Mouse (Mus musculus) forebrain, embryonic 11.5 days (tissue): ENCODE measurements at regions not wholly inside any gene's neighbourhood (a gene's known extent, or its start where the extent isn't known, plus 50 kb on each side); places are given as distances from the start of the nearest gene placed in this dataset. TPM values are rescaled to one million over a fixed set of nuclear protein-coding genes. Genes with fewer than 3 reads are reported as not detected.

Source experiments
- ATAC-seq: fragments of 200-750 bp; cut with Nextera tagmentation; replicated peaks from 2 replicates; pipeline ENCODE4 v1.8.0; 2017; ENCODE audit warnings: moderate TSS enrichment; ENCODE audit not compliant: low FRiP score
- DNase-seq: peaks from one replicate; pipeline ENCODE4 v3.0.0-alpha.2; 2017; ENCODE audit warnings: low spot score
- H3K27ac ChIP-seq: fragments of 300-500 bp; sonication (generic); 2 replicates; pipeline ENCODE4 v1.5.1; 2014; ENCODE audit warnings: low read depth, low read length
- H3K27me3 ChIP-seq: fragments of 300-500 bp; sonication (generic); 2 replicates; pipeline ENCODE4 v1.6.1; 2014; ENCODE audit warnings: mild to moderate bottlenecking, low read length, mixed read lengths; ENCODE audit not compliant: control insufficient read depth, insufficient read depth
- H3K36me3 ChIP-seq: fragments of 300-500 bp; sonication (generic); 2 replicates; pipeline ENCODE4 v1.6.1; 2014; ENCODE audit warnings: mild to moderate bottlenecking, low read length, moderate library complexity, mixed read lengths; ENCODE audit not compliant: control insufficient read depth, insufficient read depth
- H3K4me1 ChIP-seq: fragments of 300-500 bp; sonication (generic); replicated peaks from 2 replicates; pipeline ENCODE4 v1.6.1; 2014; ENCODE audit warnings: low read length, mixed read lengths; ENCODE audit not compliant: control insufficient read depth, insufficient read depth
- H3K4me2 ChIP-seq: fragments of 300-500 bp; sonication (generic); 2 replicates; pipeline ENCODE4 v1.6.1; 2014; ENCODE audit warnings: low read depth, mild to moderate bottlenecking, low read length, moderate library complexity, mixed read lengths; ENCODE audit not compliant: severe bottlenecking
- H3K4me3 ChIP-seq: fragments of 300-500 bp; sonication (generic); 2 replicates; pipeline ENCODE4 v1.5.1; 2014; ENCODE audit warnings: low read depth, low read length
- H3K9ac ChIP-seq: fragments of 300-500 bp; sonication (generic); 2 replicates; pipeline ENCODE4 v1.6.1; 2014; ENCODE audit warnings: low read length
- H3K9me3 ChIP-seq: fragments of 300-500 bp; sonication (generic); 2 replicates; pipeline ENCODE4 v1.6.1; 2016; ENCODE audit warnings: low read length, mixed read lengths; ENCODE audit not compliant: control insufficient read depth
- WGBS: fragments of 180-500 bp; shearing (Covaris S2); extraction: QIAGEN DNeasy Blood & Tissue Kit; methylation state at CpG from one replicate; pipeline ENCODE4 v1.1.7; 2014; 5-methylcytosine and 5-hydroxymethylcytosine counted together
- microRNA counts: library from miRNA; unstranded; fragments of <30 nt; microRNA quantifications from one replicate; lab custom pipeline; 2015
- microRNA-seq: library from miRNA; unstranded; fragments of <30 nt; microRNA quantifications from one replicate; pipeline ENCODE4, GENCODE M21; 2016; ENCODE audit not compliant: insufficient number of aligned reads

DNA sequence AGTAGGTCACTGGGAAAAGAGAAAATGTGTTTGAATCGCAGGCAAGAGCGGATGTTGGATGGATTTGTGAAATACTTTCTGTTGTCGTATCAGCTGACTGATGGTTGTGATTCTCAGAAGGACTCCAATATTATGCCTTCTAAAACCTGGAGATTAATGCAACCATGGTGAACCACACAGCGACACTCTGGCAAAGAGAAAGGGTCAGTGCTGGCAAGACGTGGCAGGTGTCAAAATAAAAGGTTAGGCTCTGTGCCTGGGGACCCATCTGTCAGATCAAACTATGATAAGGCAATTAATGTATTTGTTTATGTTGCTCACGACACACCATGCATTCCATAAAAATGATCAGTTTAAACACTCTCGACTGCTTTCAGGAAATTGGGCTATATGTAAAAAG is 50.0 kb upstream of the Dpyd start:
- Histone ChIP-seq H3K4me3 (no peak overlapping the region), H3K4me2 (no peak overlapping the region), H3K4me1 (no peaks in the 10 kb centered on the region), H3K9ac (no peak overlapping the region), H3K36me3 (no peaks in the 10 kb centered on the region), H3K27me3 (no peaks in the 10 kb centered on the region), H3K9me3 (no peaks in the 10 kb centered on the region), H3K27ac (no peak overlapping the region)
- no peak for DNase-seq
- 0 out of 2 replicates have a peak, but pooled peaks have one; percentile 47 for ATAC-seq
- 62% methylated on average over 7 of the region's 7 CpGs for WGBS

MicroRNA genes in the stretch of these regions (microRNA counts, 519-probe panel; counts per million panel counts)
- 4,565 counts per million, percentile 41 among the panel's probes with 10 or more counts for microRNA mmu-miR-137 (lab: Ali Mortazavi, UCI)

Small RNA genes in the stretch of these regions (microRNA-seq; reads per million reads assigned to microRNA genes)
- gene Gm24155 = not detected
- gene Mir137 = 2,976 reads per million, percentile 81 among the genes with 10 or more reads in this experiment
